Mouse (Mus musculus) lung, embryonic 16.5 days (tissue): ENCODE measurements around the gene Pacs1. TPM values are rescaled to one million over a fixed set of nuclear protein-coding genes. Genes with fewer than 3 reads are reported as not detected.
A peak's percentile ranks its signal among the peaks of the same experiment; 100 is the strongest.

ENCODE experiments used
- ATAC-seq: fragments of 200-750 bp; cut with Nextera tagmentation; 2 replicates; pipeline ENCODE4 v1.8.0; 2017; ENCODE audit warnings: low read depth, mild to moderate bottlenecking, moderate library complexity
- H3K27ac ChIP-seq: fragments of 300-500 bp; sonication (generic); 2 replicates; pipeline ENCODE4 v1.5.1; 2014; ENCODE audit warnings: mild to moderate bottlenecking, control low read depth, low read length
- H3K27me3 ChIP-seq: fragments of 300-500 bp; sonication (generic); 2 replicates; pipeline ENCODE4 v1.6.1; 2014; ENCODE audit warnings: low read depth, low read length, mixed read lengths; ENCODE audit not compliant: control insufficient read depth, insufficient read depth
- H3K36me3 ChIP-seq: fragments of 300-500 bp; sonication (generic); 2 replicates; pipeline ENCODE4 v1.6.1; 2014; ENCODE audit warnings: low read length; ENCODE audit not compliant: control insufficient read depth, insufficient read depth
- H3K4me1 ChIP-seq: fragments of 300-500 bp; sonication (generic); replicated peaks from 2 replicates; pipeline ENCODE4 v1.6.1; 2014; ENCODE audit warnings: low read length, mixed read lengths; ENCODE audit not compliant: control insufficient read depth, insufficient read depth
- H3K4me2 ChIP-seq: fragments of 300-500 bp; sonication (generic); 2 replicates; pipeline ENCODE4 v1.6.1; 2014; ENCODE audit warnings: low read depth, low read length, control low read depth
- H3K4me3 ChIP-seq: fragments of 300-500 bp; sonication (generic); 2 replicates; pipeline ENCODE4 v1.5.1; 2014; ENCODE audit warnings: mild to moderate bottlenecking, low read length, control low read depth
- H3K9ac ChIP-seq: fragments of 300-500 bp; sonication (generic); 2 replicates; pipeline ENCODE4 v1.6.1; 2014; ENCODE audit warnings: low read length, control low read depth
- H3K9me3 ChIP-seq: fragments of 300-500 bp; sonication (generic); 2 replicates; pipeline ENCODE4 v1.6.1; 2016; ENCODE audit warnings: low read length; ENCODE audit not compliant: control insufficient read depth
- WGBS: fragments of 180-500 bp; shearing (Covaris S2); extraction: QIAGEN DNeasy Blood & Tissue Kit; methylation state at CpG from one replicate; pipeline ENCODE4 v1.1.7; 2014; 5-methylcytosine and 5-hydroxymethylcytosine counted together
- polyA plus RNA-seq: library from polyadenylated mRNA; unstranded; fragments of >200 nt; fragmentation: Nextera tagmentation; extraction: Ambion mirVana; gene quantifications from 2 replicates; pipeline ENCODE4 v1.2.1, GENCODE M21; 2015

Pacs1 gene
- 16.5 and 21.0 TPM in 2 replicates for polyA plus RNA-seq

DNA sequence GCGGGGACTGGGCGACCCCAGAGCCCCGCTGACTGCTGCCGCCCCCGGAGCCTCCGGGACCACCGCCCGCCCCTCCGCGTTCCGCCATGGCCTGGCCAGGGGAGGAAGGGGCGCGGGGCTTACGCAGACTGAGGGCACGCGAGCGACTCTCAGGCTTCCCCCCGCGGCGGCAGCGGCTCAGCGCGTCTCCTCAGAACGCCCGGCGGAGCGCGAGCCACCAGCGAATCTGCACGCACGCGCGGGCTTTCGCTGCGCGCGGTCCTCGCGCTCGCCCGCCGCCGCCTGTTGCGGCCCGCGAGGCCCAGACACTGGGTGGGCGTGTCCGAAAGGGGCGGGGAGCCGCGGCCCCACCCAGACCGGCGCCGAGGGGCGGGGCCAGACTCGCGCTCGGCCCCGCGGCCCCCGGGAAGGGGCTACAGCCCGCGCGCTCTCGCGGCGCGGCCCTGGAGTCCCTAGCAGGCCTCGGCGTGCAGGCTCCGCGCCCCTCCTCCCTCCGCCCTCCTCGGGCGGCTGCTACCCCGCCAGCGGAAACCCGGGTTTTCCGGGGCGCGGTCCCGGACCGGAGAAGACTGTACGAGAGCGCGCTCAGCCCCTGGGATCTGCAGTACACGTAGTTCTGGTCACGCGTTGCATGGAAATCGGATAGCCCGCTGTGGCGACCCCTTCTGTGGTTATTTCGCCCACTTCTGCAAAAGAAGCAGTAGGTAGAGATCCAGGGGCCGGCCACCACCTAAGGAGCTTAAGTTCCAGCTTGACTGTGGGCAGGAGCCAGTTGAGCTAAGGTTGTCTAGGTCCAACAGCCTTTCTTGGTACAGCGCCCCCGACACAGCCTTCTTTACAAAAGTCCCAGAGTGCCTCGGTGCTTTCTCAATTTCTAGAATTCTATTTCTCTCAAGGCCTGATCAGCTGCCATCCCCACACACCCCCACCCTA, at the start of gene Pacs1:
Pacs1 (minus strand) TSS at position 319 of the 933 bp plus-strand sequence.
- WGBS = 1% methylated on average over 51 of the region's 97 CpGs
- Histone ChIP-seq H3K4me1 (peaks cover 18% of the 10 kb centered on the region), H3K27ac (peak within 1 kb of the TSS; percentile 95), H3K27me3 (no peaks in the 10 kb centered on the region), H3K4me2 (peak within 1 kb of the TSS; percentile 92), H3K36me3 (peaks cover 27% of the 10 kb centered on the region), H3K9me3 (no peaks in the 10 kb centered on the region), H3K4me3 (peak within 1 kb of the TSS; percentile 95), H3K9ac (peak within 1 kb of the TSS; percentile 91)
- peak; percentile 95 for ATAC-seq

DNA sequence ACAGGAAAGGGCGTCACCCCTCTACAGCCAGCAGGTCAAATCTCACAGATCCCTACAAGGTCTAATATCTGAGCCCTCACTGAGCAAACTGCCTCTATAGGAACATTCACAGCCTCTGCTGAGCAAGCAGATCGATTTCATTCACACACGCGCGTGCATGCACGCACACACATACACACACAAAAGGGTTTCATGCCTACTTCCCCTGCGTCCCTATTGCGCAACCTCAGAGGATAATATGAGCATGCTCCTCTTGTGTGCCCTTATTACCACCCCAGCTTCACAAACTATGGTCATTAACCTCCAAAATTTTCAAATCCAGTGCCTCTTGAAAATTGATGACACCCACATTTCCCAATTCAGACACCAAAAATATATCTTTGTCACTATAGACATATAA, 40.3 kb upstream of the Pacs1 start:
- Histone ChIP-seq H3K27me3 (no peaks in the 10 kb centered on the region), H3K4me3 (no peak overlapping the region), H3K9ac (no peak overlapping the region), H3K27ac (no peak overlapping the region), H3K4me1 (no peaks in the 10 kb centered on the region), H3K36me3 (no peaks in the 10 kb centered on the region), H3K4me2 (no peak overlapping the region), H3K9me3 (no peaks in the 10 kb centered on the region)
- ATAC-seq = no peak
- 87% methylated on average over 8 of the region's 8 CpGs for WGBS

DNA sequence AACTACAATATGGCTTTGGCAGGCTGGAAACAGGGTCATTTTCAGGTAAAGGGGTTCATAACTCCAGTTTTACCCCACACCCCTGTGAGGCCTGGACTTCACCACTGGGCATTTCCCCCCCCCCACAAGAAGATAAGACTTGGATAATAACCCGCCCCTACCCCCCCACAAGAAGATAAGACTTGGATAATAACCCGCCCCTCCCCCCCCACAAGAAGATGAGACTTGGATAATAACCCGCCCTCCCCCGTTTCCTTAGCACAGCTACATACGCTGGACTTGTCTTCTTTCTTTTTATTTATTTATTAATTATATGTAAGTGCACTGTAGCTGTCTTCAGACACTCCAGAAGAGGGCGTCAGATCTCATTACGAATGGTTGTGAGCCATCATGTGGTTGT, 36.1 kb upstream of the Pacs1 start:
- 79% methylated on average over 7 of the region's 7 CpGs for WGBS
- no peaks in the 10 kb centered on the region for H3K36me3 ChIP-seq
- H3K27ac ChIP-seq = no peak overlapping the region
- no peaks in the 10 kb centered on the region; the same call in 1 of the 2 replicates for H3K9me3 ChIP-seq
- ATAC-seq = no peak
- no peaks in the 10 kb centered on the region for H3K4me1 ChIP-seq
- peaks cover 4% of the 10 kb centered on the region for H3K27me3 ChIP-seq
- H3K4me2 ChIP-seq = no peak overlapping the region
- H3K9ac ChIP-seq = no peak overlapping the region
- H3K4me3 ChIP-seq = no peak overlapping the region

DNA sequence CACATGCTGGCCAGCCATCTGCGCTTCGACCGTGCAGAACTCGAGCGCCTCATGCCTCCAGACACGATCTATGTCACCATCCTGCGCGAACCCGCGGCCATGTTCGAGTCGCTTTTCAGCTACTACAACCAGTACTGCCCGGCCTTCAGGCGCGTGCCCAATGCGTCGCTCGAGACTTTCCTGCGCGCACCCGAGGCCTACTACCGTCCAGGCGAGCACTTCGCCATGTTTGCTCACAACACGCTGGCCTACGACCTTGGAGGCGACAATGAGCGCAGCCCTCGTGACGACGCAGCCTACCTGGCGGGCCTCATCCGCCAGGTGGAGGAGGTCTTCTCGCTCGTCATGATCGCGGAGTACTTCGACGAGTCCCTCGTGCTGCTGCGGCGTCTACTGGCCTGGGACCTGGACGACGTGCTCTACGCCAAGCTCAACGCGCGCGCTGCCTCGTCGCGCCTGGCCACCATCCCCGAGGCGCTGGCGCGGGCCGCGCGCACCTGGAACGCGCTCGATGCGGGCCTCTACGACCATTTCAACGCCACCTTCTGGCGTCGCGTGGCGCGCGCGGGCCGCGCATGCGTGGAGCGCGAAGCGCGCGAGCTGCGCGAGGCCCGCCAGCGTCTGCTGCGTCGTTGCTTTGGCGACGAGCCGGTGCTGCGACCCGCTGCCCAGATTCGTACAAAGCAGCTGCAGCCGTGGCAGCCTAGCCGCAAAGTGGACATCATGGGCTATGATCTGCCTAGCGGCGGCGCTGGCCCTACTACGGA, 34.2 kb upstream of the Pacs1 start:
- Histone ChIP-seq H3K27ac (no peak overlapping the region), H3K4me3 (peak overlapping the region; percentile 23), H3K27me3 (peaks cover 4% of the 10 kb centered on the region), H3K9ac (peak overlapping the region; percentile 43), H3K4me1 (no peaks in the 10 kb centered on the region), H3K9me3 (no peaks in the 10 kb centered on the region; the same call in 1 of the 2 replicates), H3K4me2 (peak overlapping the region; percentile 50), H3K36me3 (no peaks in the 10 kb centered on the region)
- 0 out of 2 replicates have a peak, but pooled peaks have one; percentile 20 for ATAC-seq
- WGBS = 34% methylated on average over 98 of the region's 98 CpGs

GRCm38 (mm10) chr19:5306279-5306678, 33.4 kb upstream of the Pacs1 start:
- no peak overlapping the region for H3K4me3 ChIP-seq
- no peaks in the 10 kb centered on the region for H3K36me3 ChIP-seq
- H3K9me3 ChIP-seq = no peaks in the 10 kb centered on the region; the same call in 1 of the 2 replicates
- H3K27ac ChIP-seq = no peak overlapping the region
- no peak overlapping the region for H3K9ac ChIP-seq
- H3K4me2 ChIP-seq = no peak overlapping the region
- H3K4me1 ChIP-seq = no peaks in the 10 kb centered on the region
- WGBS = 76% methylated on average over 6 of the region's 6 CpGs
- H3K27me3 ChIP-seq = peaks cover 4% of the 10 kb centered on the region
- ATAC-seq = no peak

DNA sequence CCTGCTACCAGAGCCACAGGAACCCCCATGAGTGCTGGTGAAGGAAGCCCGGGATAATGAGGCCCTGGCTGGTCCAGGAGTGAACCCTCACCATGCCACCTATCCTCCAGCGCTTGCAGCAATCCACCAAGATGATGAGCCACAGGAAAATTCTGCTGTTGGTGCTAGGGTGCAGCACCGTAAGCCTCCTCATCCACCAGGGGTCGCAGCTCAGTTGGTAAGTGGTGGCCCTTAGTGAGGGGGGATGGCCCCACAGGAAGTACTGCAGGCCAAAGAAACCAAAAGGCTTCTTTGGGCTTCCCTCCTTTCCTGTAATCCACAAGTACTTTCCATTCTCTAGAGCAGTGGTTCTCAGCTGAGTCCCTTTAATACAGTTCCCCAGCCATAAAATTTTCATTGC, 29.5 kb upstream of the Pacs1 start:
- Histone ChIP-seq H3K9ac (no peak overlapping the region), H3K4me3 (no peak overlapping the region), H3K27me3 (no peaks in the 10 kb centered on the region; the same call in 1 of the 2 replicates), H3K36me3 (no peaks in the 10 kb centered on the region), H3K4me2 (no peak overlapping the region), H3K9me3 (no peaks in the 10 kb centered on the region; the same call in 1 of the 2 replicates), H3K4me1 (0 out of 2 replicates have a peak, but pooled peaks cover 2% of the 10 kb centered on the region), H3K27ac (no peak overlapping the region)
- peak; percentile 57; the same call in 1 of the 2 replicates for ATAC-seq
- WGBS = 16% methylated on average over 4 of the region's 4 CpGs

- WGBS = 81% methylated on average over 6 of the region's 6 CpGs
- Histone ChIP-seq H3K36me3 (no peaks in the 10 kb centered on the region), H3K9me3 (no peaks in the 10 kb centered on the region), H3K9ac (no peak overlapping the region), H3K27me3 (no peaks in the 10 kb centered on the region), H3K4me3 (no peak overlapping the region), H3K4me2 (no peak overlapping the region), H3K27ac (no peak overlapping the region), H3K4me1 (peaks cover 7% of the 10 kb centered on the region)
- no peak for ATAC-seq
Measured at GRCm38 (mm10) chr19:5300588-5300987, 27.7 kb upstream of the Pacs1 start.

- Histone ChIP-seq H3K27me3 (no peaks in the 10 kb centered on the region), H3K9ac (peak within 1 kb of the TSS; percentile 63), H3K36me3 (no peaks in the 10 kb centered on the region; the same call in 1 of the 2 replicates), H3K4me1 (peaks cover 18% of the 10 kb centered on the region), H3K4me3 (peak within 1 kb of the TSS; percentile 35), H3K9me3 (no peaks in the 10 kb centered on the region), H3K27ac (no peak within 1 kb of the TSS), H3K4me2 (peak within 1 kb of the TSS; percentile 44)
- 8% methylated on average over 31 of the region's 32 CpGs for WGBS
- ATAC-seq = no peak
Measured at GRCm38 (mm10) chr19:5297903-5298800, 25.2 kb upstream of the Pacs1 start, which contains the start of gene Gal3st3. Gal3st3 (plus strand) TSS chr19:5298331.
